Mouse (Mus musculus) embryonic stem cell, embryonic (primary cell): Measurements from ENCODE around the gene Zbtb20.

Experiments used
- CTCF ChIA-PET, 4 experiments: fragments of 300-600 bp in 2 of 4; fragments of 350-600 bp in 2 of 4; sonication (Branson Sonifier 250); formaldehyde crosslinking; loops; one replicate each; lab custom pipeline; 2022; ENCODE audit warnings: inconsistent platforms in 2 of 4; lab: Charles Lee
- POLR2A ChIA-PET, 4 experiments: fragments of 300-600 bp in 2 of 4; fragments of 350-600 bp in 2 of 4; sonication (Branson Sonifier 250); formaldehyde crosslinking; loops; one replicate each; lab custom pipeline; 2022; ENCODE audit warnings: antibody characterized with exemption in 4 of 4, inconsistent platforms in 1 of 4; lab: Charles Lee

Gene Zbtb20

DNA sequence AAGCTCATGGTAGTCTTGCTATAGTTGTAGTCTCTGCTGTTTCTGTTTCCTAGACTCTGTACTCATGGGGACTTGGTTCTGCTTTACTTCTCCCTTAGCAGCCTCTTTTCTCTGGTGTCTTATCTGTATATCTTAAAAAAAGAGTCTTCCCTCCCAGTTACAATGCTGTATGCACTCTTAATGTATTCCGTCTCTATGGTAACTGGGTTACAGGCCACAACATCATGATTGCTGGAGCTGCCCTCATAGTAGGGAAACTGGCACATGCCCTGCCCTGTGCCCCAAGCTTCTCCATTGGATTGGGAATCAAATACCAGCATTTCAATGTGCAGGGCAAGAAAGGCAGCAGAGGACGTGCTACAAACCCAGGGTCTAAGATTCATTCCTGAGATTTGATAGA lies 567.4 kb downstream of the Zbtb20 start:
- ChIA-PET CTCF (interaction anchor here in 1 of 4 experiments (1.3 kb wide), 1 partner anchor 1278 kb away, joined by 3 read pairs; no protein-coding TSS in a partner anchor), POLR2A (no interaction called here)

DNA sequence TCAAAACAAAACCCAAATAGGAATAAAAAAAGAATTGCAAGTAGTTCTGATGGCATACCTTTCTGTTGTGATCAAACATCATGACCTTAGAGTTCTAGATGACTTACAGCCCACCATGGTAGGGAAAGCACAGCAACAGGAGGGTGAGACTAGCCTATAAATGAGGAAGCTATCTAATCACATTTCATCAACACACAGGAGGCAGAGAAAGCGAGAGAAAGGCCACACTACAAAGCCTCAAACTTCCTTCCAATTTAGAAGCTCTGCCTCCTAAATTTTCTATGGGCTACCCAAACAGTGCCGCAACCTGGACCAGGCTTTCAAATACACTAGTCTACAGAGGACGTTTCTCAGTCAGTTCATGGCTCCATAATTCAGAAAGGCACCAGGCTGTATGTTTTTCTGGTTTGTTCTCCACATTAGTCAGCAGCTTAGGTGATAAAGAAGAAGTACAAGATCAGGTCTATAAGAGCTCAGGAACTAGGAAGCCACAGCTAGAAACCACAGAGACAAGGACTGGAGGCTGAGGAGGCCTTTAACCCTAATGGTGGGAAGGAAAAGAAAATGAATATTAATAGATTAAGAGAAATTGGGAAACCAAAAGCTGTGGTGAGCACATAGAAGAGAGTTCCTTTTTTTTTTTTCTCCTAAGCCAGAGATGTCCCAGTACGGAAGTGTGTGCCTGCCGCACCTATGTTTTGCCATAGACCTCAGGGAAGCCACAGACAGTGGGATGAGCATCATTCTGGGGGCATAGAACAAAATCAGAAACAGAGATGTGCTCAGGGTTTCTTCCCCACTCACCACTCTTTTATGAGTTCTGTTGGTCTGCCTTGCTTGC lies 572.7 kb downstream of the Zbtb20 start:
- POLR2A ChIA-PET: no interaction called here

DNA sequence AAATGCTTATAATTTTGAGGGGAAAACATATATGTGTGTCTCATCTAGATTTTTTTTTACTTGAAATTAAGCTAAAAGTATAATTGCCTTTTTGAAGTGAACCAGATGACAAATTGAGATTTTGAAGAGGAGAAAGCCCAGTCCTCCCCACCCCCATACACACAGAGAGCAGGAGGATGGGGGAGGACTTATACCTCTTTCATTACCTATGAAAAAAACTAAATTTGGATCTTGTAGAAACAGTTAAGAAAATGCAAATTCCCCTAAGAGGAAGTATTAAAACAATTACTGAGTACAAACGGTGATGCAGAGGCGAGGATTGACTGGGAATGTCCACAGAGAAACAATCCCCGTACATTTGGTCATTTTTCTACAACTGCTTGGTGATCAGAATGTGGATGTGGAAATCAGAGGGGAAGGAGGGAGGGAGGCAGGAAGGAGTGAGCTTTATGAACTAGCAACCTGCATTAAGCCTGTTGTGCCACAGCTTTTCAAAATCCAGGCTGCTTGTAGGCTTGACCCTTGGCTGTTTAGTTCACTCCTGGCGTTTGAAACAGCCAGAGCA lies 578.8 kb downstream of the Zbtb20 start:
- ChIA-PET POLR2A (no interaction called here), CTCF (no interaction called here)

More for the DNA sequence above, 572.7 kb downstream of the Zbtb20 start:
- CTCF ChIA-PET: no interaction called here

GRCm38 (mm10) chr16:43456446-43457172 lies 580.9 kb downstream of the Zbtb20 start:
- ChIA-PET CTCF (no interaction called here), POLR2A (no interaction called here)

DNA sequence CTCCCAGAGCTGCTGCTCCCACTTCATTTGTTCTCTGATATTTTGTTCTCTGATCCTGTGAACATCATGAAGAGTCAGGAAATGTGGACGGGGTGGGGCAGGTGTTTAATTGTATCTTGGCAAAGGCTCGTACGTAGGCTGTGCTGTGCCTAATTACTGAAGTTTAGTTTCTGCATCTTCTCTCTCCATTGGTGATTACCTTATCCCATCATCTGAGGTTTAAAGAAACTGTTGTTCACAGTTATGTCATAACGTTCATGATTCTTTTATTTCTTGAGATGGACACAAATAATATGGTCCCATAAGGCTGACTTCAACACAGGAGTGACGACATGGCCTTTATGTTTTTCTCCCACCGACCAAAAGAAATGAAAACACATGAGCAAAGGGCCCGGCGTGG lies 582.1 kb downstream of the Zbtb20 start:
- ChIA-PET CTCF (no interaction called here), POLR2A (no interaction called here)

GRCm38 (mm10) chr16:43458726-43459223 lies 583.1 kb downstream of the Zbtb20 start:
- POLR2A ChIA-PET: no interaction called here
- CTCF ChIA-PET: no interaction called here

- CTCF ChIA-PET: interaction anchor here in 1 of 4 experiments (0.6 kb wide), 1 partner anchor 1156 kb away, joined by 15 read pairs; no protein-coding TSS in a partner anchor
- POLR2A ChIA-PET: interaction anchor here in 1 of 4 experiments (1.0 kb wide), 1 partner anchor 10 kb away, joined by 3 read pairs; no protein-coding TSS in a partner anchor
Measured at GRCm38 (mm10) chr16:43461745-43462378, 586.2 kb downstream of the Zbtb20 start.

DNA sequence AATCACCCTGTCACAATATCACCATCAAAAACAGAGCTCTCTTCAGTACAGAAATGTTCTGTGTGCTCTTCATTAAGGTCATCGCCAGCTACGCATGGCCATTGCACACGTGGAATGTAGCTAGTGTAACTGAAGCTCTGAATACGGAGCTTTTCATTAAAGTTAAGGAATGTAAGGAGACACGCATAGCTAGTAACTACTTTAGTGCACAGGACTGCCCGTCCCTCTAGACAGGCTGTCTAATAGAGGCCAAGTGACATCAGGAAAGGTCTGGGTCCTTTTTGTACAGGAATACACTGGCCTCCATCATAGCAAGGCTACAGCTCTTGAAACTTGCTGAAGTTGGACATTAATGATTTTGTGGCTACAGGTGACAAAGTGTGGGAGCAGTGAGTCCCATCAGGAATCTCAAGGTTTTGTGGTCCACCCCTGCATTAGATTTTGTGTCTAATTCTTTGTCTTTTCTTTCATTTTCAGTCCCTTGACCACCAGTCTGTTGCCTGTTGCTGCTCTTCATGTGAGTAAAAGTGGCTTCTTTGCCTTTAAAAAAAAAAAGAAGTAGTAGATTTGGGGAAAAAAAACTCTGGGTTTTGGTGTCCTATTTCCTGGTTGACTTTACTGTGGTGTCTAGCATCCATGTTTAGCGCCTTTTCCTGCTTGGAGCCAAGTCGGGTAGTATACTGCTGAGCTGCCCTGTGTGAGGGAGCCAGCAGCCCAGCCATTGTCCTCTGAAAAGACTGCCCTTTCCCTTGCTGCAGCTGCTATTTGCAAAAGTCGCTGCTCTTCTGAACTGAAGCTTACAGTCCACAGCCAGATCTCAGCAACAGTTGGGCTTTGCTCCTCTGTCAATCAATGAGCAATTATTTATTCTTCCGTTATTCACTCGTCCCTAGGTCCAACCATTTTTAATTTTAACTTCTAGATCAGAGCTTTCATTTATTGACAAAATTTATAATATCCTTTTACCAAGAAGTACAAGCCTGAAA lies 587.1 kb downstream of the Zbtb20 start:
- POLR2A ChIA-PET: interaction anchor here in 1 of 4 experiments (1.0 kb wide), 1 partner anchor 9 kb away, joined by 3 read pairs; no protein-coding TSS in a partner anchor
- CTCF ChIA-PET: no interaction called here

- CTCF ChIA-PET: interaction anchor here in 1 of 4 experiments (0.8 kb wide), 1 partner anchor 883 kb away, joined by 7 read pairs; no protein-coding TSS in a partner anchor
- POLR2A ChIA-PET: interaction anchor here in 2 of 4 experiments (0.6 to 1.5 kb wide), 3 partner anchors 12 to 495 kb away, joined by 3 to 4 read pairs (median 4); no protein-coding TSS in a partner anchor
Measured at GRCm38 (mm10) chr16:43463684-43464475, 588.2 kb downstream of the Zbtb20 start.

- ChIA-PET POLR2A (interaction anchor here in 2 of 4 experiments (0.6 to 1.5 kb wide), 3 partner anchors 12 to 496 kb away, joined by 3 to 4 read pairs (median 4); no protein-coding TSS in a partner anchor), CTCF (interaction anchor here in 2 of 4 experiments (0.7 to 0.8 kb wide), 2 partner anchors 153 to 884 kb away, joined by 7 to 8 read pairs; no protein-coding TSS in a partner anchor)
Measured at GRCm38 (mm10) chr16:43464476-43465080, 588.9 kb downstream of the Zbtb20 start.

GRCm38 (mm10) chr16:43465368-43465839 lies 589.7 kb downstream of the Zbtb20 start:
- CTCF ChIA-PET: no interaction called here
- POLR2A ChIA-PET: interaction anchor here in 1 of 4 experiments (1.5 kb wide), 1 partner anchor 11 kb away, joined by 4 read pairs; no protein-coding TSS in a partner anchor

DNA sequence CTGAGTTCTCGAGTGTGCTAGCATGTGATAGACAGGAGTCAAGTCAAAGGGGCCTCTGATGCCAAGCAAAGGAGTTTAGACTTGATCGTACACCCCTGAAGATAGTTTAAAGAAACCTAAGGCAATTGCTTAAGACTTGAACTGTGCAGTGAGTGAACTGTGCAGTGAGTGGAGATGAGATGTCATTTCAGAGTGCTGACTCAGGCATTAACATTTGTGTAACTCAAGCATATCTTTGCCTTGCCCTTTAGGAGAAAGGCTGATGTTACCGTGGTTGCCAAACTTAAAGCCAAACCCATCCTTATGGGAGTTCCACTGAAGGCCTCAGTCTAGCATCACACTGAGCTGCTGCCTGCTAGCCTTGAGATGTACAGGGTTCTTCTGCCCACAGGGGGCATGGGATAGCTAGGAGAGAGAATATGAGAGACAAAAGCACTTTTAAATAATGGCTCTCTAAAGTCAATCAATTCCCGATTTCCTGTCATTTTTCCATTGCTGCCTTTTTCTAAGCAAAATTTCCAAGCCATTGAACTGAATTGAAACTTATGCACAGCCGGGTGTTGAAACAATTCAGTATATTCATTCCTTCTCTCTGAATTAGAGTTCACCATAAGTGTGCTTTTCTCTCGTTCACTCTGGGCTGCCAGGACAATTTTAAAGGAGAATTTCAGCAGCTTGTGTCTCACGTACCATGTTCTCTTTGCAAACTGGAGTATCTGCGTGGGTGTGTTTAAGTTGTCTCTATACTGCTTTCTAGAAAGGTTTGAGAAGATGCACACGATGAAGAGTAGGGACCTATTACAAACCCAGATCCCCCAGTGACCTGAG lies 590.5 kb downstream of the Zbtb20 start:
- ChIA-PET CTCF (no interaction called here), POLR2A (no interaction called here)

GRCm38 (mm10) chr16:43466749-43467065 lies 591.0 kb downstream of the Zbtb20 start:
- ChIA-PET CTCF (no interaction called here), POLR2A (no interaction called here)

GRCm38 (mm10) chr16:43471060-43471459 lies 595.4 kb downstream of the Zbtb20 start:
- CTCF ChIA-PET: no interaction called here
- POLR2A ChIA-PET: interaction anchor here in 1 of 4 experiments (1.1 kb wide), 1 partner anchor 9 kb away, joined by 3 read pairs; no protein-coding TSS in a partner anchor

DNA sequence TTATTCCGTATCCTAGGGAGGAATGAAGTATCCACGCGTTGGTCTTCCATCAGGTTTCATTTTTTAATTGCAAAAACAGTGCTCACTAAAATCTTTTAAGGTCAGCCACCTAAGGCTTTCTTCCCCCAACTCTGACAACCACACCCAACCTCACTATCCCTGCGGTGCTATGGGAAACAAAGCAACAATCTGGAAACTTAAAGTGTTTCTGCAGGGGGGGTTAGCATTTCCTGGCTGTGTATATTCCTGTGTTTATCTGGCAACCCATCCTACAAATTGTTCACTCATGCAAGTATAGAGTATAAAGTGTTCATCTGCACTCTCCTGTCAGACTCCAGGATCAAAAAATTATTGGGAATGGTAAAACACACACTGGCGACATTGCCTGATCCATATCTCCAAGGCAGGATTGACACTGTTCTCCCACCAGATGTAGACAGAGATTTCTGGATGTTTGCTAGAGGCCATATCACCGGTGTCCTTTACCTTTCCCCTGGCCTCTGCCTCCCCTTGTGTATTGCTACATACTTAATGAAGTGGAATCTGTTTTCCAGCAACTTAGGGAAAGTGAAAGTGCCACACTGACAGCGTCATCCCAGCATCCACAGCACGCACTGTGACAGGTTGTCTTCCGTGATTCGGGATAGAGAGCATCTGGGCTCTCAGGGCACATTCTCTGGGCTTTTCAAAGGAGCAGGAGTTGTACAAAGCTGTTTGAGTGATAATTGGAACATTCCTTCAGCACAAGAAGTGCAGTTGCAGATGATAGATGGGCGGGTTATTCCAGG lies 599.5 kb downstream of the Zbtb20 start:
- POLR2A ChIA-PET: no interaction called here

More for the DNA sequence above, 599.5 kb downstream of the Zbtb20 start:
- CTCF ChIA-PET: no interaction called here
